Mouse (Mus musculus) CD4-positive, CD25-positive, alpha-beta regulatory T cell, adult 4 months (primary cell): Measurements from ENCODE around the gene Timp3. TPM values are rescaled to one million over a fixed set of nuclear protein-coding genes. Genes with fewer than 3 reads are reported as not detected.

Experiments
- ATAC-seq: one replicate; pipeline ENCODE4 v1.8.0; 2017
- polyA plus RNA-seq, 2 experiments: library from polyadenylated mRNA; unstranded; fragments of 100-300 nt; shearing (Covaris generic); gene quantifications; one replicate each; pipeline ENCODE4 v1.2.1; 2017

Gene Timp3
- not detected for polyA plus RNA-seq

GRCm38 (mm10) chr10:86300293-86301116 is at the start of gene Timp3:
TSS of gene Timp3 (plus strand) at chr10:86300372.
- ATAC-seq: no peak

GRCm38 (mm10) chr10:86256221-86256620 is 44.0 kb upstream of the Timp3 start:
- no peak for ATAC-seq

- ATAC-seq: no peak
Observed at GRCm38 (mm10) chr10:86257045-86257444, 43.1 kb upstream of the Timp3 start.

- ATAC-seq: no peak
Observed at GRCm38 (mm10) chr10:86258046-86258445, 42.1 kb upstream of the Timp3 start.

GRCm38 (mm10) chr10:86258992-86259391 is 41.2 kb upstream of the Timp3 start:
- ATAC-seq: no peak

GRCm38 (mm10) chr10:86261725-86262124 is 38.4 kb upstream of the Timp3 start:
- no peak for ATAC-seq

- no peak for ATAC-seq
Observed at GRCm38 (mm10) chr10:86264618-86265017, 35.6 kb upstream of the Timp3 start.

- ATAC-seq: no peak
Observed at GRCm38 (mm10) chr10:86270254-86270653, 29.9 kb upstream of the Timp3 start.

- ATAC-seq: no peak
Observed at GRCm38 (mm10) chr10:86272826-86273225, 27.3 kb upstream of the Timp3 start.

GRCm38 (mm10) chr10:86273410-86274191 is 26.6 kb upstream of the Timp3 start:
- ATAC-seq: no peak

- ATAC-seq: no peak
Observed at GRCm38 (mm10) chr10:86275585-86275984, 24.6 kb upstream of the Timp3 start.

GRCm38 (mm10) chr10:86277327-86277726 is 22.8 kb upstream of the Timp3 start:
- no peak for ATAC-seq

GRCm38 (mm10) chr10:86278481-86278880 is 21.7 kb upstream of the Timp3 start:
- no peak for ATAC-seq

- no peak for ATAC-seq
Observed at GRCm38 (mm10) chr10:86279579-86280168, 20.5 kb upstream of the Timp3 start.

GRCm38 (mm10) chr10:86281238-86281637 is 18.9 kb upstream of the Timp3 start:
- ATAC-seq: no peak

GRCm38 (mm10) chr10:86286508-86286907 is 13.7 kb upstream of the Timp3 start:
- ATAC-seq: no peak

GRCm38 (mm10) chr10:86290109-86290771 is 9.9 kb upstream of the Timp3 start:
- ATAC-seq: no peak

- ATAC-seq: no peak
Observed at GRCm38 (mm10) chr10:86293880-86294279, 6.3 kb upstream of the Timp3 start.

- ATAC-seq: no peak
Observed at GRCm38 (mm10) chr10:86294599-86295365, 5.4 kb upstream of the Timp3 start.

GRCm38 (mm10) chr10:86295454-86296098 is 4.6 kb upstream of the Timp3 start:
- ATAC-seq: no peak

- no peak for ATAC-seq
Observed at GRCm38 (mm10) chr10:86296111-86296510, 4.1 kb upstream of the Timp3 start.

- no peak for ATAC-seq
Observed at GRCm38 (mm10) chr10:86297307-86297706, 2.9 kb upstream of the Timp3 start.
